Mouse (Mus musculus): ENCODE data around the gene Lsm4.

Gene Lsm4

GRCm38 (mm10) chr8:70678679-70679078, 5.6 kb downstream of the Lsm4 start:
- DNase-seq (ENCODE audit: low read depth, low spot score) = no peak

GRCm38 (mm10) chr8:70679404-70679803, 6.4 kb downstream of the Lsm4 start:
- DNase-seq (ENCODE audit: low read depth, low spot score) = no peak

GRCm38 (mm10) chr8:70680039-70680438, 7.0 kb downstream of the Lsm4 start:
- no peak for DNase-seq (ENCODE audit: low read depth, low spot score)

GRCm38 (mm10) chr8:70681410-70681809, 8.4 kb downstream of the Lsm4 start:
- no peak for DNase-seq (ENCODE audit: low read depth, low spot score)

GRCm38 (mm10) chr8:70682193-70682592, 9.1 kb downstream of the Lsm4 start:
- peak; percentile 82 for DNase-seq (ENCODE audit: low read depth, low spot score)

- DNase-seq (ENCODE audit: low read depth, low spot score) = no peak
Measured at GRCm38 (mm10) chr8:70682692-70683091, 9.6 kb downstream of the Lsm4 start.

GRCm38 (mm10) chr8:70684291-70684690, 11.2 kb downstream of the Lsm4 start:
- no peak for DNase-seq (ENCODE audit: low read depth, low spot score)

GRCm38 (mm10) chr8:70687576-70687975, 14.5 kb downstream of the Lsm4 start:
- no peak for DNase-seq (ENCODE audit: low read depth, low spot score)

- no peak for DNase-seq (ENCODE audit: low read depth, low spot score)
Measured at GRCm38 (mm10) chr8:70688136-70688535, 15.1 kb downstream of the Lsm4 start.

GRCm38 (mm10) chr8:70689892-70690390, 16.9 kb downstream of the Lsm4 start:
- no peak for DNase-seq (ENCODE audit: low read depth, low spot score)

- DNase-seq (ENCODE audit: low read depth, low spot score) = no peak
Measured at GRCm38 (mm10) chr8:70691230-70691629, 18.2 kb downstream of the Lsm4 start.

GRCm38 (mm10) chr8:70691727-70692231, 18.7 kb downstream of the Lsm4 start:
- peak; percentile 88 for DNase-seq (ENCODE audit: low read depth, low spot score)

- no peak for DNase-seq (ENCODE audit: low read depth, low spot score)
Measured at GRCm38 (mm10) chr8:70693636-70694035, 20.6 kb downstream of the Lsm4 start.

- peak; percentile 54 for DNase-seq (ENCODE audit: low read depth, low spot score)
Measured at GRCm38 (mm10) chr8:70695318-70696018, 22.4 kb downstream of the Lsm4 start.

- peak; percentile 93 for DNase-seq (ENCODE audit: low read depth, low spot score)
Measured at GRCm38 (mm10) chr8:70696019-70696885, 23.2 kb downstream of the Lsm4 start.

- no peak for DNase-seq (ENCODE audit: low read depth, low spot score)
Measured at GRCm38 (mm10) chr8:70696946-70697345, 23.9 kb downstream of the Lsm4 start.

- DNase-seq (ENCODE audit: low read depth, low spot score) = no peak
Measured at GRCm38 (mm10) chr8:70697366-70698250, 24.6 kb downstream of the Lsm4 start.

GRCm38 (mm10) chr8:70698310-70699109, 25.5 kb downstream of the Lsm4 start, which contains the start of gene Jund:
Gene Jund, plus strand, starts transcription at chr8:70698949.
- DNase-seq (ENCODE audit: low read depth, low spot score) = peak; percentile 100

GRCm38 (mm10) chr8:70699116-70699833, 26.2 kb downstream of the Lsm4 start:
- DNase-seq (ENCODE audit: low read depth, low spot score) = no peak
